Mouse (Mus musculus): ENCODE measurements around the gene Tox2.

DNA sequence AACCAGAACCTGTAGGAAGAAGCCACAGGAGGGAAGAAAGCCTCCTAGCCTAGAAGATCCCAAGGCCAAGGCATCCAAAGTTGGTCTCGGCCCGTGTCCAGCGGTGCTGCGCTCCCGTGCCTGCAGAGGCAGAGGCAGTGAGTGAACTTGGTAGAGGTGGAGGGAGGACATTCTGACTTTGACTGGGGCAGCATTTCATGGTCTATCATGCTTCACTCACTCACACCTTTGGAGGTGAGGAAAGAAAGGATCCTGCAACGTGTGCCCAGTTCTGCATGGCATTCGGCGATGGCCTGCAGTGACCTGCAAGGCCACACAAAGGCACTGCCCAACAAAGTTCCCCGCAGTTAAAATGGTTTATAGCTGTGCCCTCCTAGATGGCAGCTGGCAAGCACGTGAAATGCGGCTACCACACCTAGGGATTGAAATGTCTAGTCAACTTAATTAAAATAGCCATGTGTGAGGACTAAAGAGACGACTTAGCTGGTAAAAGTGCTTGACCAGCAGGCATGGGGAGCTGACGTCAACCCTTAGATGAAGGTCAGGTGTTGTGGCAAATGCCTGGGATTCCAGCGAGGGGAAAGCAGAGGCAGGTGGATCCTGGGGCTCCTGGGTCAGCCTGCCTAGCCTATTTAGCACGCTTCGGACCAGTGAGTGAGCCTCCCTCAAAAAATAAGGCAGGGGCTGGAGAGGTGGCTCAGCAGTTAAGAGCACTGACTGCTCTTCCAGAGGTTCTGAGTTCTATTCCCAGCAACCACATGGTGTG lies 158.1 kb downstream of the Tox2 start:
- TF ChIP-seq CTCF (IDR thresholded peaks at IDR 0.05; ENCODE audit: control insufficient read depth, insufficient read depth, insufficient replicate concordance, low read depth, low read length) (no peak), POLR2A (IDR thresholded peaks at IDR 0.05; ENCODE audit: control insufficient read depth, low read depth, low read length) (no peak)
